ENCODE assay signal across 9 mouse cellular contexts in the genomic region with DNA sequence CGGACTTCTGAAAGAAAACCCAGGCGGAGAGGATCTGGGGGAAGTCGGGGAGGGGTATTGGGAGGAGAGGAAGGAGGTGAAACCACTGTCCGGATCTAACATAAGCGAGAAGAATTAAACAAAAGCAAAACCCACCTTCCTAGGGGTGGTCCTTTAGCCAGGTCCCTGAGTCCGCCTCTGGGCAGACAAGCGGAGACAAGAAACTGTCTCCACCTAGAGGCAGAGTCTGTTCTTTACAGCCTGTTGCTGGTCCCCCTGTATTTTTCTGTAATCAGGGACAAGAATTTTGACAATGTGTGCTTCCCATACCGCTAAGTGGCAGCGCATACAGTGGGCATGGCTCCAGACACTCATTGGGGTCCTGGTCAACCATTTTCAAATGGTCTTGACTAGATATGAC. TPM values are rescaled to one million over a fixed set of nuclear protein-coding genes. Genes with fewer than 3 reads are reported as not detected.
DNase-seq lines count a peak whose midpoint lies in the region; ATAC-seq and TF ChIP-seq lines count a peak whose summit lies in the region.
"Had no signal": no experiment of that assay in that cellular context is flagged by ENCODE, and none has a peak within 500 bp of the region (broad histone marks: within the 10 kb centered on the region; RNA-seq: fewer than 3 reads in every experiment).

No protein-coding gene starts in this region.

- no peaks in the 10 kb centered on the region for H3K36me3 ChIP-seq in heart, embryonic 12.5 days
- no peaks in the 10 kb centered on the region for H3K36me3 ChIP-seq in CH12.LX (replicated peaks in 1 of 2; ENCODE audit: control insufficient read depth in 1 of 2, insufficient read depth in 1 of 2, low read length in 1 of 2)
- H3K36me3 ChIP-seq in liver, embryonic 14.5 days (replicated peaks; ENCODE audit: control insufficient read depth, insufficient read depth, low read depth) = no peaks in the 10 kb centered on the region

- peaks cover 4% of the 10 kb centered on the region; the same call in 1 of the 2 replicates for H3K27me3 ChIP-seq in heart, embryonic 12.5 days (replicated peaks)
- no peaks in the 10 kb centered on the region for H3K27me3 ChIP-seq in CH12.LX (replicated peaks)
- no peaks in the 10 kb centered on the region; the same call in 1 of the 2 replicates for H3K27me3 ChIP-seq in liver, embryonic 14.5 days (ENCODE audit: control insufficient read depth, insufficient read depth, low read length)

- H3K4me2 ChIP-seq in heart, embryonic 12.5 days = no peak overlapping the region
- H3K4me2 ChIP-seq in CH12.LX (ENCODE audit: insufficient read depth, low read depth, poor library complexity, severe bottlenecking) = no peak overlapping the region
- H3K4me2 ChIP-seq in liver, embryonic 14.5 days (ENCODE audit: low read depth) = no peak overlapping the region

- dilution Hi-C loops in CH12.LX (cut with MboI; ENCODE audit: extremely low pct_ligation_motif_present, extremely low pct_unique_long_range_greater_than_20kb, low sequenced_read_pairs) = no loop called here

- 35% methylated on average over 9 of the region's 9 CpGs for WGBS in heart, embryonic 12.5 days
- WGBS in liver, embryonic 14.5 days (ENCODE audit: insufficient replicate concordance) = 27% methylated on average over 9 of the region's 9 CpGs

- no peak for ATAC-seq in heart, embryonic 12.5 days (ENCODE audit: insufficient number of reproducible peaks, low FRiP score)
- ATAC-seq in liver, embryonic 14.5 days (ENCODE audit: insufficient read depth) = no peak

- TF ChIP-seq RAD21 in CH12.LX (IDR thresholded peaks at IDR 0.05; ENCODE audit: low read depth, low read length) = peak; percentile 61

- TF ChIP-seq POLR2A in CH12.LX (IDR thresholded peaks at IDR 0.05; ENCODE audit: low read depth, low read length) = no peak

- TF ChIP-seq EP300 in CH12.LX (IDR thresholded peaks at IDR 0.05; ENCODE audit: low read length) = no peak
- no peak for TF ChIP-seq EP300 in liver, embryonic 14.5 days (IDR thresholded peaks at IDR 0.05; ENCODE audit: low read depth)

- H3K79me2 ChIP-seq in CH12.LX (replicated peaks; ENCODE audit: control insufficient read depth, extremely low read depth, insufficient read depth, poor library complexity, severe bottlenecking) = no peaks in the 10 kb centered on the region

- H3K9ac ChIP-seq in heart, embryonic 12.5 days = no peak overlapping the region
- no peak overlapping the region for H3K9ac ChIP-seq in CH12.LX (ENCODE audit: insufficient read depth, low read depth)
- no peak overlapping the region for H3K9ac ChIP-seq in liver, embryonic 14.5 days (replicated peaks)

- TF ChIP-seq CTCF in CH12.LX (conservative IDR thresholded peaks at IDR 0.05 in 1 of 2, IDR thresholded peaks at IDR 0.05 in 1 of 2; ENCODE audit: low read depth in 2 of 2, low read length in 2 of 2) = peak; percentile 40 to 67; a peak in 3 of 4 replicates
- peak; percentile 56 for TF ChIP-seq CTCF in liver, embryonic 14.5 days (IDR thresholded peaks at IDR 0.05; ENCODE audit: low read depth)

- in situ Hi-C loops in CH12.LX (cut with MboI; ENCODE audit: low pct_ligation_motif_present, low pct_unique_long_range_greater_than_20kb, low sequenced_read_pairs) = no loop called here

- no peaks in the 10 kb centered on the region for H3K9me3 ChIP-seq in heart, embryonic 12.5 days (replicated peaks)
- H3K9me3 ChIP-seq in CH12.LX (replicated peaks; ENCODE audit: low read length) = no peaks in the 10 kb centered on the region
- no peaks in the 10 kb centered on the region for H3K9me3 ChIP-seq in liver, embryonic 14.5 days (ENCODE audit: control insufficient read depth, low read length)

- H3K4me1 ChIP-seq in heart, embryonic 12.5 days (replicated peaks) = no peaks in the 10 kb centered on the region
- peaks cover 4 to 32% of the 10 kb centered on the region in 2 experiments; a peak in 3 of 4 replicates for H3K4me1 ChIP-seq in CH12.LX (ENCODE audit: control insufficient read depth in 1 of 2, insufficient read depth in 2 of 2)
- no peaks in the 10 kb centered on the region for H3K4me1 ChIP-seq in liver, embryonic 14.5 days (replicated peaks; ENCODE audit: control insufficient read depth in 2 of 2, insufficient read depth in 2 of 2, low read length in 1 of 2)

- H3K27ac ChIP-seq in heart, embryonic 12.5 days (ENCODE audit: poor library complexity, severe bottlenecking) = no peak overlapping the region
- no peak overlapping the region for H3K27ac ChIP-seq in CH12.LX (ENCODE audit: insufficient read depth, low read depth)
- H3K27ac ChIP-seq in liver, embryonic 14.5 days = no peak overlapping the region

- no peak overlapping the region for H3K4me3 ChIP-seq in heart, embryonic 12.5 days
- no peak overlapping the region for H3K4me3 ChIP-seq in CH12.LX (replicated peaks in 1 of 3; ENCODE audit: low read depth in 2 of 3, low read length in 2 of 3, poor library complexity in 1 of 3)
- H3K4me3 ChIP-seq in liver, embryonic 14.5 days (ENCODE audit: insufficient read depth in 1 of 2, low read depth in 2 of 2, low read length in 2 of 2) = no peak overlapping the region

- DNase-seq in heart, adult 8-10 months (ENCODE audit: low spot score) = peak; percentile 39
- DNase-seq in CH12.LX (ENCODE audit: extremely low read depth) = peak; percentile 38
- DNase-seq in embryo, embryonic 10.5 days (ENCODE audit: low spot score) = peak; percentile 55
- no peak for DNase-seq in liver, embryonic 14.5 days (ENCODE audit: low read depth in 3 of 3, low spot score in 3 of 3)
- peak; percentile 14 for DNase-seq in yolk sac, embryonic 10.5 days (ENCODE audit: low spot score)
- DNase-seq in ovary, postnatal 10 days (ENCODE audit: low spot score) = no peak
- DNase-seq in cerebellum, adult 9-10 months = no peak

TF ChIP-seq in CH12.LX, 34 proteins besides CTCF, POLR2A, EP300 and RAD21:
- no peak for TF ChIP-seq NRF1 (IDR thresholded peaks at IDR 0.05; ENCODE audit: low read depth, low read length)
- no peak for TF ChIP-seq MYC (IDR thresholded peaks at IDR 0.05; ENCODE audit: low read depth, low read length)
- peak; percentile 46 for TF ChIP-seq SMC3 (IDR thresholded peaks at IDR 0.05; ENCODE audit: low read depth, low read length)
- no peak for TF ChIP-seq E2F4 (IDR thresholded peaks at IDR 0.05; ENCODE audit: insufficient replicate concordance, low read depth, low read length)
- TF ChIP-seq GABPA (IDR thresholded peaks at IDR 0.05; ENCODE audit: insufficient replicate concordance, low read depth, low read length) = no peak
- no peak for TF ChIP-seq ELF1 (IDR thresholded peaks at IDR 0.05; ENCODE audit: low read depth, low read length)

RNA-seq across cellular contexts. Expression of a gene that starts 7.2 kb away (rescaled TPM):
- not detected for total RNA-seq in heart, adult 8-10 months (2022)
- not detected in 2 replicates for polyA plus RNA-seq in heart, embryonic 12.5 days (2016; fragmentation: Nextera tagmentation; extraction: Ambion mirVana)
- total RNA-seq in CH12.LX (2012; rRNA removed) = not detected in 2 replicates
- total RNA-seq in CH12.LX (2014; rRNA removed) = not detected in 2 replicates
- polyA plus RNA-seq in CH12.LX (2012; ENCODE audit: insufficient read length, low read depth) = not detected in 2 replicates
- not detected in 2 replicates for polyA plus RNA-seq in liver, embryonic 14.5 days (2012; rRNA removed)
- not detected in 2 replicates for polyA plus RNA-seq in liver, embryonic 14.5 days (2014; fragmentation: Nextera tagmentation; extraction: Ambion mirVana)
- total RNA-seq: left cerebral cortex, postnatal 10 days had no signal

RNA-seq across cellular contexts. Expression of a gene that starts 23.5 kb away (rescaled TPM):
- not detected for total RNA-seq in heart, adult 8-10 months (2022)
- 0.14 and 0.28 TPM in 2 replicates for polyA plus RNA-seq in heart, embryonic 12.5 days (2016; fragmentation: Nextera tagmentation; extraction: Ambion mirVana)
- total RNA-seq in CH12.LX (2012; rRNA removed) (not detected in 2 replicates), CH12.LX (2014; rRNA removed) (not detected in 2 replicates)
- polyA plus RNA-seq in CH12.LX (2012; ENCODE audit: insufficient read length, low read depth) = not detected in 2 replicates
- polyA plus RNA-seq in liver, embryonic 14.5 days (2012; rRNA removed) = 1.5 and 1.6 TPM in 2 replicates
- 2.2 and 2.8 TPM in 2 replicates for polyA plus RNA-seq in liver, embryonic 14.5 days (2014; fragmentation: Nextera tagmentation; extraction: Ambion mirVana)
- total RNA-seq: left cerebral cortex, postnatal 10 days had no signal

RNA-seq across cellular contexts. Expression of a gene that starts 31.2 kb away (rescaled TPM):
- 1 to 10 TPM; 1.7 to 5.5 (median 4.9) TPM for total RNA-seq in heart, adult 8-10 months (2022)
- 1.9 and 3.0 TPM in 2 replicates for polyA plus RNA-seq in heart, embryonic 12.5 days (2016; fragmentation: Nextera tagmentation; extraction: Ambion mirVana)
- 32.2 and 39.6 TPM in 2 replicates for total RNA-seq in CH12.LX (2012; rRNA removed)
- 42.6 and 46.2 TPM in 2 replicates for total RNA-seq in CH12.LX (2014; rRNA removed)
- polyA plus RNA-seq in CH12.LX (2012; ENCODE audit: insufficient read length, low read depth) = 34.4 and 41.9 TPM in 2 replicates
- polyA plus RNA-seq in liver, embryonic 14.5 days (2012; rRNA removed) = 3.9 and 4.3 TPM in 2 replicates
- polyA plus RNA-seq in liver, embryonic 14.5 days (2014; fragmentation: Nextera tagmentation; extraction: Ambion mirVana) = 3.6 and 4.2 TPM in 2 replicates

Comparison
In these comparisons a context has a peak if more than half of its experiments do, and no peak if none do; other contexts are left out.
1. DNase-seq: peak in heart, adult 8-10 months (single experiment), CH12.LX (single experiment), embryo, embryonic 10.5 days (single experiment) and yolk sac, embryonic 10.5 days (single experiment); none in liver, embryonic 14.5 days (0 of 3), ovary, postnatal 10 days (single experiment) and cerebellum, adult 9-10 months (single experiment).